Mouse (Mus musculus) layer of hippocampus, adult 2 months (tissue): ENCODE measurements around the gene Has1. TPM values are rescaled to one million over a fixed set of nuclear protein-coding genes. Genes with fewer than 3 reads are reported as not detected.

Experiments
- DNase-seq, 2 experiments: peaks; one replicate each; pipeline ENCODE4 v3.0.0; 2022; ENCODE audit warnings: low spot score in 2 of 2
- H3K27ac ChIP-seq: fragments of 200-600 bp; 2 replicates; pipeline ENCODE4 v1.8.1; 2022
- H3K4me3 ChIP-seq: fragments of 200-600 bp; 2 replicates; pipeline ENCODE4 v1.8.1; 2022; ENCODE audit warnings: mild to moderate bottlenecking
- CTCF ChIP-seq: fragments of 200-600 bp; conservative IDR thresholded peaks from 2 replicates; pipeline ENCODE4 v1.8.1; 2022; ENCODE audit warnings: antibody characterized with exemption, mild to moderate bottlenecking, moderate library complexity
- microRNA-seq, 2 experiments: library from miRNA; unstranded; fragments of <30 nt; microRNA quantifications; one replicate each; pipeline ENCODE4 v1.2.0; 2021
- total RNA-seq, 2 experiments: library from RNA; stranded (reverse); gene quantifications; 2 replicates each; pipeline ENCODE4 v1.2.3; 2021

Gene Has1
- total RNA-seq, 2 experiments from 2014 or later = 0.25 to 0.56 TPM

- no peak for TF ChIP-seq CTCF
- no peak for DNase-seq
- H3K27ac ChIP-seq = no peak overlapping the region
- no peak overlapping the region for H3K4me3 ChIP-seq
Observed at GRCm38 (mm10) chr17:17823612-17824336, 31.2 kb downstream of the Has1 start.

GRCm38 (mm10) chr17:17795527-17795926 is 59.5 kb downstream of the Has1 start:
- H3K4me3 ChIP-seq = no peak overlapping the region
- no peak for DNase-seq
- H3K27ac ChIP-seq = no peak overlapping the region
- no peak for TF ChIP-seq CTCF

Small RNA genes lying within 50 kb of the gene (microRNA-seq; reads per million reads assigned to microRNA genes)
- gene Gm25927 = 0 reads per million in 2 experiments
- gene Mir125a = 11,347 to 19,414 reads per million in 2 experiments
- gene Mir99b = 3,730 to 10,451 reads per million in 2 experiments
- 0 reads per million in 2 experiments for gene Mirlet7e

Other genes with a start within 250 kb of the Has1 start
- 100 to 1,000 TPM; 101 to 105 TPM for gene Lnpep, start 230.2 kb downstream of the Has1 start, total RNA-seq
- not detected for gene Vmn2r90, start 151.5 kb downstream of the Has1 start, total RNA-seq
- gene Spaca6, start 28.0 kb downstream of the Has1 start, total RNA-seq = 100 to 1,000 TPM; 109 to 126 TPM
- not detected for gene Fpr1, start 28.7 kb upstream of the Has1 start, total RNA-seq
- not detected for gene Fpr2, start 32.6 kb upstream of the Has1 start, total RNA-seq
- gene Fpr3, start 32.6 kb upstream of the Has1 start, total RNA-seq = not detected
- gene Fpr-rs4, start 166.5 kb upstream of the Has1 start, total RNA-seq = not detected
- under 1 TPM in 1 of 2 experiments, not detected in 1; 0.05 TPM for gene Vmn2r124, start 194.2 kb upstream of the Has1 start, total RNA-seq
- gene Vmn2r91, start 229.8 kb upstream of the Has1 start, total RNA-seq = not detected